Mouse (Mus musculus) small intestine, adult 2 months (tissue): Measurements from ENCODE around the gene Ptprk. TPM values are rescaled to one million over a fixed set of nuclear protein-coding genes. Genes with fewer than 3 reads are reported as not detected.
A peak's percentile ranks its signal among the peaks of the same experiment; 100 is the strongest.

Experiments used
- H3K27ac ChIP-seq: fragments of 200-500 bp; 2 replicates; pipeline ENCODE4 v1.5.1; 2012; ENCODE audit warnings: low read depth, low read length, control low read depth, inconsistent platforms; ENCODE audit not compliant: insufficient read depth
- H3K27me3 ChIP-seq: fragments of 200-500 bp; 2 replicates; pipeline ENCODE4 v1.6.1; 2012; ENCODE audit warnings: mild to moderate bottlenecking, moderate library complexity, low read length, inconsistent platforms; ENCODE audit not compliant: control insufficient read depth, insufficient read depth
- H3K36me3 ChIP-seq: fragments of 200-500 bp; 2 replicates; pipeline ENCODE4 v1.6.1; 2012; ENCODE audit warnings: mild to moderate bottlenecking, low read length, control low read depth, inconsistent platforms; ENCODE audit not compliant: control insufficient read depth, insufficient read depth
- H3K4me1 ChIP-seq: fragments of 200-500 bp; 2 replicates; pipeline ENCODE4 v1.6.1; 2012; ENCODE audit warnings: low read length, inconsistent platforms, mixed read lengths; ENCODE audit not compliant: control insufficient read depth, insufficient read depth, insufficient read length
- H3K4me3 ChIP-seq: fragments of 200-500 bp; 2 replicates; pipeline ENCODE4 v1.5.1; 2012; ENCODE audit warnings: low read depth, mild to moderate bottlenecking, control low read depth, inconsistent platforms, low read length, moderate library complexity
- CTCF ChIP-seq: fragments of 200-500 bp; IDR thresholded peaks from 2 replicates; pipeline ENCODE4 v1.5.1; 2012; ENCODE audit warnings: low read depth, mild to moderate bottlenecking, control low read depth, inconsistent platforms, low read length, moderate library complexity, mixed read lengths; ENCODE audit not compliant: insufficient replicate concordance, insufficient read length; ENCODE audit errors: extremely low read depth
- POLR2A ChIP-seq: fragments of 200-500 bp; IDR thresholded peaks from 2 replicates; pipeline ENCODE4 v1.6.1; 2012; ENCODE audit warnings: low read depth, mild to moderate bottlenecking, control low read depth, inconsistent platforms, low read length, moderate library complexity
- WGBS: fragments of 180-500 bp; shearing (Covaris S2); methylation state at CpG from one replicate; pipeline ENCODE4 v1.1.7; 2018; 5-methylcytosine and 5-hydroxymethylcytosine counted together
- polyA plus RNA-seq: library from polyadenylated mRNA; depleted of rRNA; stranded (reverse); fragments of >200 nt; gene quantifications from 2 replicates; pipeline ENCODE4 v1.2.3, GENCODE M21; 2012

The Ptprk gene
- polyA plus RNA-seq, 1 experiment = 11.3 TPM

GRCm38 (mm10) chr10:28075491-28076035 lies 943 bp downstream of the Ptprk start:
- peaks cover 2% of the 10 kb centered on the region for H3K4me1 ChIP-seq
- no peaks in the 10 kb centered on the region for H3K36me3 ChIP-seq
- peak overlapping the region; percentile 89 for H3K27ac ChIP-seq
- no peaks in the 10 kb centered on the region for H3K27me3 ChIP-seq
- peak; percentile 40; the same call in 1 of the 2 replicates for TF ChIP-seq POLR2A
- TF ChIP-seq CTCF = no peak
- under 1% methylated on average over 22 of the region's 22 CpGs for WGBS
- H3K4me3 ChIP-seq = peak overlapping the region; percentile 95

GRCm38 (mm10) chr10:28076036-28076855 lies 1.6 kb downstream of the Ptprk start:
- TF ChIP-seq POLR2A = no peak
- no peak for TF ChIP-seq CTCF
- peaks cover 2% of the 10 kb centered on the region for H3K4me1 ChIP-seq
- 2% methylated on average over 30 of the region's 30 CpGs for WGBS
- H3K36me3 ChIP-seq = no peaks in the 10 kb centered on the region
- H3K27ac ChIP-seq = peak overlapping the region; percentile 89
- H3K27me3 ChIP-seq = no peaks in the 10 kb centered on the region
- H3K4me3 ChIP-seq = peak overlapping the region; percentile 95

GRCm38 (mm10) chr10:28078270-28078669 lies 3.6 kb downstream of the Ptprk start:
- 84% methylated on average over 1 of the region's 1 CpGs for WGBS
- no peak for TF ChIP-seq POLR2A
- no peak for TF ChIP-seq CTCF

GRCm38 (mm10) chr10:28081221-28081620 lies 6.6 kb downstream of the Ptprk start:
- 92% methylated on average over 2 of the region's 2 CpGs for WGBS

More at GRCm38 (mm10) chr10:28078270-28078669, 3.6 kb downstream of the Ptprk start:
- Histone ChIP-seq H3K27ac (no peak overlapping the region), H3K36me3 (no peaks in the 10 kb centered on the region), H3K4me3 (no peak overlapping the region), H3K27me3 (no peaks in the 10 kb centered on the region), H3K4me1 (peaks cover 2% of the 10 kb centered on the region)

GRCm38 (mm10) chr10:28083183-28083582 lies 8.6 kb downstream of the Ptprk start:
- Histone ChIP-seq H3K27ac (no peak overlapping the region), H3K4me1 (peaks cover 4% of the 10 kb centered on the region; the same call in 1 of the 2 replicates), H3K4me3 (no peak overlapping the region), H3K36me3 (no peaks in the 10 kb centered on the region), H3K27me3 (no peaks in the 10 kb centered on the region)
- no peak for TF ChIP-seq POLR2A
- no peak for TF ChIP-seq CTCF
- WGBS = 37% methylated on average over 2 of the region's 2 CpGs

More at GRCm38 (mm10) chr10:28081221-28081620, 6.6 kb downstream of the Ptprk start:
- Histone ChIP-seq H3K27ac (no peak overlapping the region), H3K4me3 (no peak overlapping the region), H3K4me1 (peaks cover 2% of the 10 kb centered on the region), H3K27me3 (no peaks in the 10 kb centered on the region), H3K36me3 (no peaks in the 10 kb centered on the region)
- TF ChIP-seq CTCF (no peak), POLR2A (no peak)

- Histone ChIP-seq H3K4me3 (no peak overlapping the region), H3K4me1 (peaks cover 4% of the 10 kb centered on the region; the same call in 1 of the 2 replicates), H3K27ac (no peak overlapping the region), H3K36me3 (no peaks in the 10 kb centered on the region), H3K27me3 (no peaks in the 10 kb centered on the region)
- TF ChIP-seq POLR2A (no peak), CTCF (no peak)
- WGBS = 29% methylated on average over 1 of the region's 1 CpGs
Observed at GRCm38 (mm10) chr10:28083625-28084024, 9.0 kb downstream of the Ptprk start.

GRCm38 (mm10) chr10:28087341-28087740 lies 12.7 kb downstream of the Ptprk start:
- Histone ChIP-seq H3K27me3 (no peaks in the 10 kb centered on the region), H3K4me3 (no peak overlapping the region)

More at GRCm38 (mm10) chr10:28087341-28087740, 12.7 kb downstream of the Ptprk start:
- WGBS = 23% methylated on average over 6 of the region's 6 CpGs
- TF ChIP-seq CTCF (no peak), POLR2A (no peak)
- no peaks in the 10 kb centered on the region for H3K36me3 ChIP-seq
- H3K27ac ChIP-seq = no peak overlapping the region
- H3K4me1 ChIP-seq = peaks cover 2% of the 10 kb centered on the region; the same call in 1 of the 2 replicates
